Mouse (Mus musculus) forebrain, embryonic 15.5 days (tissue): ENCODE data around the gene Pex3. TPM values are rescaled to one million over a fixed set of nuclear protein-coding genes. Genes with fewer than 3 reads are reported as not detected.
A peak's percentile ranks its signal among the peaks of the same experiment; 100 is the strongest.

Experiments used
- ATAC-seq: fragments of 200-750 bp; cut with Nextera tagmentation; replicated peaks from 2 replicates; pipeline ENCODE4 v1.8.0; 2017; ENCODE audit warnings: mild to moderate bottlenecking, moderate TSS enrichment, moderate library complexity
- H3K27ac ChIP-seq: fragments of 300-500 bp; sonication (generic); replicated peaks from 2 replicates; pipeline ENCODE4 v1.5.1; 2015; ENCODE audit warnings: mild to moderate bottlenecking, inconsistent platforms
- H3K27me3 ChIP-seq: fragments of 300-500 bp; sonication (generic); 2 replicates; pipeline ENCODE4 v1.6.1; 2015; ENCODE audit warnings: inconsistent platforms
- H3K36me3 ChIP-seq: fragments of 300-500 bp; sonication (generic); 2 replicates; pipeline ENCODE4 v1.6.1; 2015; ENCODE audit warnings: mild to moderate bottlenecking, inconsistent platforms
- H3K4me1 ChIP-seq: fragments of 300-500 bp; sonication (generic); 2 replicates; pipeline ENCODE4 v1.6.1; 2015; ENCODE audit warnings: inconsistent platforms
- H3K4me2 ChIP-seq: fragments of 300-500 bp; sonication (generic); replicated peaks from 2 replicates; pipeline ENCODE4 v1.6.1; 2015; ENCODE audit warnings: mild to moderate bottlenecking, inconsistent platforms
- H3K4me3 ChIP-seq: fragments of 300-500 bp; sonication (generic); 2 replicates; pipeline ENCODE4 v1.5.1; 2015; ENCODE audit warnings: mild to moderate bottlenecking, inconsistent platforms
- H3K9ac ChIP-seq: fragments of 300-500 bp; sonication (generic); replicated peaks from 2 replicates; pipeline ENCODE4 v1.6.1; 2015; ENCODE audit warnings: mild to moderate bottlenecking, inconsistent platforms
- H3K9me3 ChIP-seq: fragments of 300-500 bp; sonication (generic); 2 replicates; pipeline ENCODE4 v1.6.1; 2016; ENCODE audit warnings: inconsistent platforms
- WGBS: fragments of 180-500 bp; shearing (Covaris S2); methylation state at CpG from one replicate; pipeline ENCODE4 v1.1.7; 2015; ENCODE audit warnings: mixed read lengths; 5-methylcytosine and 5-hydroxymethylcytosine counted together
- polyA plus RNA-seq: library from polyadenylated mRNA; unstranded; fragments of >200 nt; fragmentation: Nextera tagmentation; extraction: Ambion mirVana; gene quantifications from 2 replicates; pipeline ENCODE4 v1.2.1, GENCODE M21; 2015

Gene Pex3
- polyA plus RNA-seq, 1 experiment from 2014 or later: 30.7 TPM

GRCm38 (mm10) chr10:13569818-13570217, 16.9 kb upstream of the Pex3 start:
- H3K27ac ChIP-seq: no peak overlapping the region
- 2% methylated on average over 7 of the region's 7 CpGs for WGBS
- H3K27me3 ChIP-seq: peaks cover 4% of the 10 kb centered on the region; the same call in 1 of the 2 replicates
- H3K9me3 ChIP-seq: no peaks in the 10 kb centered on the region
- H3K4me1 ChIP-seq: peaks cover 13% of the 10 kb centered on the region
- no peak overlapping the region for H3K4me3 ChIP-seq
- no peaks in the 10 kb centered on the region for H3K36me3 ChIP-seq
- peak; percentile 88 for ATAC-seq
- no peak overlapping the region for H3K4me2 ChIP-seq
- no peak overlapping the region for H3K9ac ChIP-seq

GRCm38 (mm10) chr10:13566393-13566792, 13.5 kb upstream of the Pex3 start:
- Histone ChIP-seq H3K4me1 (peaks cover 16% of the 10 kb centered on the region), H3K4me2 (no peak overlapping the region), H3K36me3 (0 out of 2 replicates have a peak, but pooled peaks cover 3% of the 10 kb centered on the region), H3K9ac (no peak overlapping the region), H3K27ac (no peak overlapping the region), H3K4me3 (no peak overlapping the region), H3K9me3 (no peaks in the 10 kb centered on the region), H3K27me3 (no peaks in the 10 kb centered on the region)
- 76% methylated on average over 13 of the region's 13 CpGs for WGBS
- no peak for ATAC-seq

GRCm38 (mm10) chr10:13565080-13565448, 12.1 kb upstream of the Pex3 start:
- Histone ChIP-seq H3K4me1 (peaks cover 13% of the 10 kb centered on the region), H3K27ac (no peak overlapping the region), H3K9me3 (no peaks in the 10 kb centered on the region), H3K9ac (no peak overlapping the region), H3K4me3 (peak overlapping the region; percentile 20; the same call in 1 of the 2 replicates), H3K36me3 (0 out of 2 replicates have a peak, but pooled peaks cover 5% of the 10 kb centered on the region), H3K27me3 (no peaks in the 10 kb centered on the region), H3K4me2 (peak overlapping the region; percentile 42)
- 65% methylated on average over 8 of the region's 8 CpGs for WGBS
- ATAC-seq: no peak

- Histone ChIP-seq H3K4me3 (peak overlapping the region; percentile 20; the same call in 1 of the 2 replicates), H3K36me3 (0 out of 2 replicates have a peak, but pooled peaks cover 5% of the 10 kb centered on the region), H3K9ac (no peak overlapping the region), H3K27ac (no peak overlapping the region), H3K4me1 (peaks cover 8% of the 10 kb centered on the region), H3K9me3 (no peaks in the 10 kb centered on the region), H3K4me2 (peak overlapping the region; percentile 42), H3K27me3 (no peaks in the 10 kb centered on the region)
- ATAC-seq: peak; percentile 82
- WGBS: 27% methylated on average over 24 of the region's 24 CpGs
Measured at GRCm38 (mm10) chr10:13564364-13565079, 11.6 kb upstream of the Pex3 start.

- H3K27me3 ChIP-seq: no peaks in the 10 kb centered on the region
- ATAC-seq: no peak
- H3K4me2 ChIP-seq: no peak overlapping the region
- no peak overlapping the region for H3K9ac ChIP-seq
- H3K27ac ChIP-seq: no peak overlapping the region
- H3K36me3 ChIP-seq: 0 out of 2 replicates have a peak, but pooled peaks cover 5% of the 10 kb centered on the region
- H3K4me1 ChIP-seq: peaks cover 6% of the 10 kb centered on the region
- no peaks in the 10 kb centered on the region for H3K9me3 ChIP-seq
- WGBS: 90% methylated on average over 13 of the region's 13 CpGs
- no peak overlapping the region for H3K4me3 ChIP-seq
Measured at GRCm38 (mm10) chr10:13560014-13560674, 7.2 kb upstream of the Pex3 start.

- Histone ChIP-seq H3K36me3 (no peaks in the 10 kb centered on the region), H3K4me3 (no peak overlapping the region), H3K9ac (no peak overlapping the region), H3K9me3 (no peaks in the 10 kb centered on the region), H3K27ac (no peak overlapping the region), H3K4me2 (no peak overlapping the region), H3K27me3 (no peaks in the 10 kb centered on the region), H3K4me1 (peaks cover 13% of the 10 kb centered on the region)
- 90% methylated on average over 1 of the region's 1 CpGs for WGBS
- ATAC-seq: no peak
Measured at GRCm38 (mm10) chr10:13554316-13554715, 1.4 kb upstream of the Pex3 start.

- peak overlapping the region; percentile 92 for H3K4me3 ChIP-seq
- H3K4me1 ChIP-seq: peaks cover 13% of the 10 kb centered on the region
- no peak overlapping the region; the same call in 1 of the 2 replicates for H3K27ac ChIP-seq
- ATAC-seq: peak; percentile 48
- H3K27me3 ChIP-seq: no peaks in the 10 kb centered on the region
- peak overlapping the region; percentile 67 for H3K4me2 ChIP-seq
- no peaks in the 10 kb centered on the region for H3K36me3 ChIP-seq
- H3K9ac ChIP-seq: peak overlapping the region; percentile 88
- H3K9me3 ChIP-seq: no peaks in the 10 kb centered on the region
- 30% methylated on average over 10 of the region's 10 CpGs for WGBS
Measured at GRCm38 (mm10) chr10:13553498-13553985, 600 bp upstream of the Pex3 start.

GRCm38 (mm10) chr10:13541721-13542120, 11.2 kb downstream of the Pex3 start:
- 94% methylated on average over 5 of the region's 5 CpGs for WGBS
- no peak for ATAC-seq
- H3K9ac ChIP-seq: no peak overlapping the region
- no peaks in the 10 kb centered on the region for H3K9me3 ChIP-seq
- no peaks in the 10 kb centered on the region for H3K27me3 ChIP-seq
- H3K36me3 ChIP-seq: peaks cover 32% of the 10 kb centered on the region
- H3K4me3 ChIP-seq: no peak overlapping the region
- no peak overlapping the region for H3K4me2 ChIP-seq
- H3K27ac ChIP-seq: no peak overlapping the region
- no peaks in the 10 kb centered on the region; the same call in 1 of the 2 replicates for H3K4me1 ChIP-seq

GRCm38 (mm10) chr10:13539769-13540333, 13.1 kb downstream of the Pex3 start:
- H3K27ac ChIP-seq: no peak overlapping the region
- WGBS: 93% methylated on average over 7 of the region's 7 CpGs
- H3K27me3 ChIP-seq: no peaks in the 10 kb centered on the region
- no peak overlapping the region for H3K9ac ChIP-seq
- H3K4me2 ChIP-seq: no peak overlapping the region
- H3K36me3 ChIP-seq: peaks cover 44% of the 10 kb centered on the region
- no peak for ATAC-seq
- no peaks in the 10 kb centered on the region for H3K9me3 ChIP-seq
- H3K4me3 ChIP-seq: no peak overlapping the region
- H3K4me1 ChIP-seq: no peaks in the 10 kb centered on the region

GRCm38 (mm10) chr10:13536706-13537105, 16.2 kb downstream of the Pex3 start:
- 98% methylated on average over 7 of the region's 7 CpGs for WGBS
- Histone ChIP-seq H3K36me3 (peaks cover 43% of the 10 kb centered on the region), H3K4me2 (no peak overlapping the region), H3K27ac (no peak overlapping the region), H3K9ac (no peak overlapping the region), H3K4me3 (no peak overlapping the region), H3K27me3 (no peaks in the 10 kb centered on the region), H3K9me3 (no peaks in the 10 kb centered on the region), H3K4me1 (no peaks in the 10 kb centered on the region)
- ATAC-seq: no peak

- no peak overlapping the region for H3K4me2 ChIP-seq
- H3K27ac ChIP-seq: no peak overlapping the region
- no peaks in the 10 kb centered on the region for H3K9me3 ChIP-seq
- peaks cover 50% of the 10 kb centered on the region for H3K36me3 ChIP-seq
- 93% methylated on average over 3 of the region's 3 CpGs for WGBS
- no peaks in the 10 kb centered on the region for H3K4me1 ChIP-seq
- no peak overlapping the region for H3K9ac ChIP-seq
- ATAC-seq: no peak
- no peak overlapping the region for H3K4me3 ChIP-seq
- H3K27me3 ChIP-seq: no peaks in the 10 kb centered on the region
Measured at GRCm38 (mm10) chr10:13534751-13535150, 18.2 kb downstream of the Pex3 start.

- no peak overlapping the region for H3K4me2 ChIP-seq
- no peaks in the 10 kb centered on the region for H3K4me1 ChIP-seq
- H3K36me3 ChIP-seq: peaks cover 40% of the 10 kb centered on the region
- H3K4me3 ChIP-seq: no peak overlapping the region
- H3K27ac ChIP-seq: no peak overlapping the region
- ATAC-seq: no peak
- H3K27me3 ChIP-seq: no peaks in the 10 kb centered on the region
- H3K9me3 ChIP-seq: no peaks in the 10 kb centered on the region
- H3K9ac ChIP-seq: no peak overlapping the region
- WGBS: 90% methylated on average over 4 of the region's 4 CpGs
Measured at GRCm38 (mm10) chr10:13528155-13528554, 24.8 kb downstream of the Pex3 start.
